Mouse (Mus musculus): ENCODE measurements around the gene Tmem51. TPM values are rescaled to one million over a fixed set of nuclear protein-coding genes. Genes with fewer than 3 reads are reported as not detected.

Gene Tmem51
- polyA plus RNA-seq, 1 experiment from 2014 or later, result 6.5 TPM

- no peak overlapping the region for H3K27ac ChIP-seq (ENCODE audit: low read length)
- H3K36me3 ChIP-seq (ENCODE audit: control insufficient read depth, insufficient read depth), result no peaks in the 10 kb centered on the region
- WGBS, result 81% methylated on average over 12 of the region's 12 CpGs
- no peaks in the 10 kb centered on the region for H3K4me1 ChIP-seq (replicated peaks; ENCODE audit: control insufficient read depth, insufficient read depth, low read length)
- no peak overlapping the region for H3K4me2 ChIP-seq (ENCODE audit: low read length)
- H3K4me3 ChIP-seq (replicated peaks; ENCODE audit: low read length), result no peak overlapping the region
- H3K27me3 ChIP-seq (replicated peaks; ENCODE audit: control insufficient read depth, insufficient read depth, low read length), result no peaks in the 10 kb centered on the region
- H3K9me3 ChIP-seq (ENCODE audit: control insufficient read depth, low read length), result no peaks in the 10 kb centered on the region
- no peak for ATAC-seq
- no peak overlapping the region for H3K9ac ChIP-seq (replicated peaks; ENCODE audit: low read depth, low read length)
These were observed 39.7 kb downstream of the Tmem51 start for GRCm38 (mm10) chr4:142044452-142044851.

GRCm38 (mm10) chr4:142039662-142040353, 44.3 kb downstream of the Tmem51 start:
- no peaks in the 10 kb centered on the region for H3K36me3 ChIP-seq (ENCODE audit: control insufficient read depth, insufficient read depth)
- no peaks in the 10 kb centered on the region for H3K27me3 ChIP-seq (replicated peaks; ENCODE audit: control insufficient read depth, insufficient read depth, low read length)
- no peak overlapping the region for H3K27ac ChIP-seq (ENCODE audit: low read length)
- no peak overlapping the region for H3K4me2 ChIP-seq (ENCODE audit: low read length)
- 92% methylated on average over 9 of the region's 9 CpGs for WGBS
- no peaks in the 10 kb centered on the region for H3K4me1 ChIP-seq (replicated peaks; ENCODE audit: control insufficient read depth, insufficient read depth, low read length)
- no peak for ATAC-seq
- no peak overlapping the region for H3K4me3 ChIP-seq (replicated peaks; ENCODE audit: low read length)
- H3K9me3 ChIP-seq (ENCODE audit: control insufficient read depth, low read length), result no peaks in the 10 kb centered on the region
- H3K9ac ChIP-seq (replicated peaks; ENCODE audit: low read depth, low read length), result no peak overlapping the region

DNA sequence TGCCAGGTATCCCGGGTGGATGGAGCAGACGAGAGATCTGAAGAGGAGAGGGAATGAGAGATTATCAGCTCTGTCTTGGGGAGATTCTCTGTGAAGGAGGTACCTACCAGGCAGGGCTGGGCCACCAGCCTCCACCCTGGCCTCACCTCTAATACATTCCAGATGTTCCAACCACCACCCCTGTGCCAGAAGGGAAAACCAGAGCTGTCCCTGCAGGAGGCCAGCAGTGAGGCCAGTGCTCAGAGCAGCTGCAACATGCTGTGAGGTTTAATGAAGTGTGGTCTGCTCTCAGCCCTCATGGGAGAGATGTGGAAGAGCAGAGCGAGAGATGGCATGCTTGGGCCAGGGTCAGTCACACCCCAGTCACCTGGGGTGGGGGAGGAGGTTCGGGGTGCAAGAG, 46.2 kb downstream of the Tmem51 start:
- Histone ChIP-seq H3K27me3 (replicated peaks; ENCODE audit: control insufficient read depth, insufficient read depth, low read length) (no peaks in the 10 kb centered on the region), H3K36me3 (ENCODE audit: control insufficient read depth, insufficient read depth) (no peaks in the 10 kb centered on the region), H3K4me1 (replicated peaks; ENCODE audit: control insufficient read depth, insufficient read depth, low read length) (no peaks in the 10 kb centered on the region), H3K9me3 (ENCODE audit: control insufficient read depth, low read length) (no peaks in the 10 kb centered on the region), H3K27ac (ENCODE audit: low read length) (no peak overlapping the region), H3K9ac (replicated peaks; ENCODE audit: low read depth, low read length) (no peak overlapping the region), H3K4me2 (ENCODE audit: low read length) (no peak overlapping the region), H3K4me3 (replicated peaks; ENCODE audit: low read length) (no peak overlapping the region)
- WGBS, result 67% methylated on average over 4 of the region's 4 CpGs
- ATAC-seq, result no peak

DNA sequence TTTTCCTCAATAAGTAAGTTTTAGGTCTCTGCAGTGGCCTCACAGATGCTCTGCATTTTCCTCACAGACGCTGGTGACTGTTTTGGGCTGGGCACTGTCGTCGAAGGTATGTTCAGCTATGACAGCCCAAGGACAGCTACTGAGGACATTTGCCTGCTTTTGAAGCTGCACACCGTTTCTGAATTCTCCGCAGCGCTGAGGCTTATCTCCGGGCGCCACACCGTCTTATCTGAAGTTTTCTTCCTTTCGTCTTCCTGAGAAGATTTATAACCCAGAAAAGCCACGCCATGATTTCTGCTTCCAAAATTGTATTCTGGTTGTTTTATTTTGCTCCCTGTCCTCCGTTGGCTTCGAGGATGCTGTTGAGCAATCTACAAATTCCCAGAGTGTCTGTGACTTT, 55.6 kb downstream of the Tmem51 start:
- Histone ChIP-seq H3K9ac (replicated peaks; ENCODE audit: low read depth, low read length) (no peak overlapping the region), H3K27ac (ENCODE audit: low read length) (no peak overlapping the region), H3K9me3 (ENCODE audit: control insufficient read depth, low read length) (no peaks in the 10 kb centered on the region), H3K4me3 (replicated peaks; ENCODE audit: low read length) (no peak overlapping the region), H3K36me3 (ENCODE audit: control insufficient read depth, insufficient read depth) (no peaks in the 10 kb centered on the region), H3K27me3 (replicated peaks; ENCODE audit: control insufficient read depth, insufficient read depth, low read length) (no peaks in the 10 kb centered on the region), H3K4me1 (replicated peaks; ENCODE audit: control insufficient read depth, insufficient read depth, low read length) (no peaks in the 10 kb centered on the region), H3K4me2 (ENCODE audit: low read length) (no peak overlapping the region)
- 94% methylated on average over 13 of the region's 13 CpGs for WGBS
- ATAC-seq, result no peak

DNA sequence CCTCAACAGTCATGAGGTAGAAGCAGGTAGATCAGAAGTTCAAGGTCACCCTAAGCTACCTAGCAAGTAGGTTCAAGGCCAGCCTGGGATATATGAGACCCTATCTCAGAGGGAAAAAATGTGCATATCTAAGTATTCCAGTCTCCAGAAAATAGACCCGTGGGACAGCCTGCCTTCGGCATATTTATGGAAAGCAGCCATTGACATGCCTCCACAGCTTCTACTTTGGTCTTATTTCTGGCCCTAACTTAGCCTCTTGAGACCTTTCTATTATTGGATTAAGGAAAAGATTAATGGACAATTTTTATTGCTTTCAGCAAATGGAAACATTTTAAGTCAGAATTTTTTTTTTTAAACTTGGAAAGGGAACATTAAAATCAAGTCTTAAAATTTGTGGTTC, 57.1 kb downstream of the Tmem51 start:
- Histone ChIP-seq H3K36me3 (ENCODE audit: control insufficient read depth, insufficient read depth) (no peaks in the 10 kb centered on the region), H3K4me2 (ENCODE audit: low read length) (no peak overlapping the region), H3K4me1 (replicated peaks; ENCODE audit: control insufficient read depth, insufficient read depth, low read length) (no peaks in the 10 kb centered on the region), H3K27ac (ENCODE audit: low read length) (no peak overlapping the region), H3K9me3 (ENCODE audit: control insufficient read depth, low read length) (no peaks in the 10 kb centered on the region), H3K27me3 (replicated peaks; ENCODE audit: control insufficient read depth, insufficient read depth, low read length) (no peaks in the 10 kb centered on the region), H3K4me3 (replicated peaks; ENCODE audit: low read length) (no peak overlapping the region), H3K9ac (replicated peaks; ENCODE audit: low read depth, low read length) (no peak overlapping the region)
- WGBS, result 87% methylated on average over 2 of the region's 2 CpGs
- ATAC-seq, result no peak

DNA sequence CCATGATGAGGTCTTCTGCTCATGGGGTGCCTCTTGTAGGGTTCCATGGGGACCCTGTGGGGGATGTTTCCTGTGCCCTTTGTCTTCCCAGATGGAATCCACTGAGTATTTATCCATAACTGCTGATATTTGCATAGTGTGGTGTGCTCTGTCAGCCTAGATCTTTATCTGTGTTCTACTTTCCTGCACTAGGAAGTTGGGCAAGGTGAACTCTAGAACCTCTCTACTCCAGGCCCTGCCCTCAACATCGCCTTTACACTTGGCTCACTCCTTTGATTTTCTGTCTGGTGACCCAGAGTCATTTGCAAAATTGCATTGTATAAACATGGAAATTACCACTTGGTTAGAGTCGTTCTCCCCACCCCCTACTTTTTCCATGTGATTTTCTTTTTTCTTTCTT, 59.6 kb downstream of the Tmem51 start:
- Histone ChIP-seq H3K27me3 (replicated peaks; ENCODE audit: control insufficient read depth, insufficient read depth, low read length) (no peaks in the 10 kb centered on the region), H3K36me3 (ENCODE audit: control insufficient read depth, insufficient read depth) (no peaks in the 10 kb centered on the region), H3K4me2 (ENCODE audit: low read length) (no peak overlapping the region), H3K9ac (replicated peaks; ENCODE audit: low read depth, low read length) (no peak overlapping the region), H3K27ac (ENCODE audit: low read length) (no peak overlapping the region), H3K4me1 (replicated peaks; ENCODE audit: control insufficient read depth, insufficient read depth, low read length) (no peaks in the 10 kb centered on the region), H3K9me3 (ENCODE audit: control insufficient read depth, low read length) (no peaks in the 10 kb centered on the region), H3K4me3 (replicated peaks; ENCODE audit: low read length) (no peak overlapping the region)
- WGBS, result 92% methylated on average over 2 of the region's 2 CpGs
- no peak for ATAC-seq

- Histone ChIP-seq H3K4me1 (replicated peaks; ENCODE audit: control insufficient read depth, insufficient read depth, low read length) (no peaks in the 10 kb centered on the region), H3K27ac (ENCODE audit: low read length) (no peak overlapping the region), H3K9ac (replicated peaks; ENCODE audit: low read depth, low read length) (no peak overlapping the region), H3K9me3 (ENCODE audit: control insufficient read depth, low read length) (no peaks in the 10 kb centered on the region), H3K27me3 (replicated peaks; ENCODE audit: control insufficient read depth, insufficient read depth, low read length) (no peaks in the 10 kb centered on the region), H3K4me3 (replicated peaks; ENCODE audit: low read length) (no peak overlapping the region), H3K36me3 (ENCODE audit: control insufficient read depth, insufficient read depth) (no peaks in the 10 kb centered on the region), H3K4me2 (ENCODE audit: low read length) (no peak overlapping the region)
- WGBS, result 78% methylated on average over 4 of the region's 4 CpGs
- ATAC-seq, result no peak
These were observed 60.9 kb downstream of the Tmem51 start for GRCm38 (mm10) chr4:142023166-142023565.

GRCm38 (mm10) chr4:142017686-142018085, 66.4 kb downstream of the Tmem51 start:
- H3K4me2 ChIP-seq (ENCODE audit: low read length), result no peak overlapping the region
- no peak overlapping the region for H3K27ac ChIP-seq (ENCODE audit: low read length)
- no peak overlapping the region for H3K4me3 ChIP-seq (replicated peaks; ENCODE audit: low read length)
- H3K27me3 ChIP-seq (replicated peaks; ENCODE audit: control insufficient read depth, insufficient read depth, low read length), result peaks cover 4% of the 10 kb centered on the region; the same call in 1 of the 2 replicates
- ATAC-seq, result no peak
- WGBS, result 60% methylated on average over 15 of the region's 15 CpGs
- peaks cover 13% of the 10 kb centered on the region for H3K4me1 ChIP-seq (replicated peaks; ENCODE audit: control insufficient read depth, insufficient read depth, low read length)
- H3K9me3 ChIP-seq (ENCODE audit: control insufficient read depth, low read length), result no peaks in the 10 kb centered on the region
- H3K9ac ChIP-seq (replicated peaks; ENCODE audit: low read depth, low read length), result no peak overlapping the region
- H3K36me3 ChIP-seq (ENCODE audit: control insufficient read depth, insufficient read depth), result no peaks in the 10 kb centered on the region

- Histone ChIP-seq H3K9me3 (ENCODE audit: control insufficient read depth, low read length) (no peaks in the 10 kb centered on the region), H3K36me3 (ENCODE audit: control insufficient read depth, insufficient read depth) (no peaks in the 10 kb centered on the region), H3K27ac (ENCODE audit: low read length) (no peak within 1 kb of the TSS), H3K27me3 (replicated peaks; ENCODE audit: control insufficient read depth, insufficient read depth, low read length) (peaks cover 4% of the 10 kb centered on the region; the same call in 1 of the 2 replicates), H3K9ac (replicated peaks; ENCODE audit: low read depth, low read length) (peak within 1 kb of the TSS; percentile 51), H3K4me2 (ENCODE audit: low read length) (peak within 1 kb of the TSS; percentile 74), H3K4me1 (replicated peaks; ENCODE audit: control insufficient read depth, insufficient read depth, low read length) (peaks cover 13% of the 10 kb centered on the region), H3K4me3 (replicated peaks; ENCODE audit: low read length) (peak within 1 kb of the TSS; percentile 46)
- WGBS, result under 1% methylated on average over 42 of the region's 46 CpGs
- ATAC-seq, result peak; percentile 82
These were observed 69.2 kb downstream of the Tmem51 start, which contains the start of gene Fhad1 for GRCm38 (mm10) chr4:142014659-142015608. Fhad1 (minus strand) TSS chr4:142015082.

Data from forebrain, embryonic 16.5 days (tissue).